Mouse (Mus musculus): Measurements from ENCODE around the gene Prdx2. TPM values are rescaled to one million over a fixed set of nuclear protein-coding genes. Genes with fewer than 3 reads are reported as not detected.

Prdx2 gene
- total RNA-seq, 2 experiments from 2014 or later: 317 to 327 TPM

- peak in 1 of 2 experiments; percentile 63 for DNase-seq (ENCODE audit: low spot score in 2 of 2)
These were observed 8.3 kb downstream of the Prdx2 start for GRCm38 (mm10) chr8:84977435-84978247.

DNA sequence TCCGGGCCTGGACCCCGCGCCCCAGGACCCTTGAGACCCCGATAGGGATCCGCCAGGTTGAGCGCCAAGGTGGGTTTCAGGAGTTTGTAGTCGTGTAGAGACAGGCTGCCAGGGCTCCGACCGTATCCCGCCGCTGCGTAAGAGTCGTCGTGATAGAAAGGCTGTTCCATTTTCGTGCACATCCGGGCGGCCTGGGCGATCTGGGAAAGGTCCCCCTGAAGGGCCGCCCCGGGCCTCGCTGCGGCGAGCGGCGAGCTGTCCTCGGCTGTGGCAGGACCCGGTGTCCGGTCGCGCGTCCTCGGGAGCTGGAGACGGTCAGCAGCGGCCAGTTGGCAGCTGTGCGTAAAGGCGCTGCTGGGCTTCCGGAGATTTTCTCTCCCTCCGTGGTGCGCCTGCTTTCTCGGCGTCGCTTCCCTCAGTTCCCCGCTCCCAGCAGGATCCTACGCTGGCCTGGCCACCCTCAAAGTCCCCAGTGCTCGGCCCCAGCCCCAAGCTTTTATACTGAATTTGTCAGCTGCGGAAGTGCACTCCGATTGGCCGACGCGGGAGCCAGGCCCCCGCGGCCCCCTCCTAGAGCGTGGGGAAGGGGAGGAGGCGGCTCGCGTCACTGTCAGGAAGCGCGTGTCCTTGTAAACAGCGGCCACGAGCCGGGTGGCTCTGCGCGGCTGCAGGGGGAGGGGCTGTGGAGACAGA lies 9.0 kb downstream of the Prdx2 start, which contains the start of gene Junb:
TSS of gene Junb (minus strand) at position 471 of the 693 bp plus-strand sequence.
- peak; percentile 79 to 89 for DNase-seq (ENCODE audit: low spot score in 2 of 2)

- peak; percentile 64 to 86 for DNase-seq (ENCODE audit: low spot score in 2 of 2)
These were observed 10.4 kb downstream of the Prdx2 start for GRCm38 (mm10) chr8:84979599-84980421.

DNA sequence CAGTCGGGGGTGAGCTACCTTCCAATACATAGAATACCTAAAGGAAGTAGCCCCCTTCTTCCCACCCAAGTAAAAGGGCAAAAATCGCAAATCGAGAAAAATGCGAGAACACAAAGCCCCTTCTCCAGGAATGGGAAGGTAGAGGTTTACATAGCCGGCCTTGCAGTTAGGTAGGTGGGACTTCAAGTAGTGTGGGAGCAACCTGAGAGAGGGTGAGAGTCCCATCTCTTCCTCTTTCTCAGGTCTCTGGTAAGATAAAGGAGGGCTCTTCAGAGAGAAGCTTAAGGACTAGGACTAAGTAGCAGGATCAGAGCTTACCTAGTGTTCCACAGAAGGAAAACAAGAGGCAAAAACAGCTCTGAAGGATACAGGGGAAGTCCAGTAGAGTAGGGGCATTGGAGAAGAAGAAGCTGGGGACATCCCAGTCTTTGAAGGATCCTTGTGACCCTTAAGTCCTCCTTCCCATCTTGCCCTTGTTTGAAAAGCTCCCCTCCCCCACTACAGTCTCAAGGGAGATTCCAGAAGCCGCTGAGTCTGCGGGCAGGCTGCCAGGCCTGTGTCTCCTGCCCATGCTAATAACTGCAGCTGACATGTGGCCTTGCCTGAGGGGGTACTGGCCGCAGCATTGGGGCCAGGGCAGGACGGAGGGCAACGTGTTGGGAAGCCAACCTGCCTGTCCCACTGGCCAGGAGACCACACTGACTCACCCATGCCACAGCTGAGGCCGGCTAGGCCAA lies 11.4 kb downstream of the Prdx2 start:
- peak in 1 of 2 experiments; percentile 68 for DNase-seq (ENCODE audit: low spot score in 2 of 2)

GRCm38 (mm10) chr8:84981644-84982498 lies 12.5 kb downstream of the Prdx2 start:
- no peak for DNase-seq (ENCODE audit: low spot score in 2 of 2)

DNA sequence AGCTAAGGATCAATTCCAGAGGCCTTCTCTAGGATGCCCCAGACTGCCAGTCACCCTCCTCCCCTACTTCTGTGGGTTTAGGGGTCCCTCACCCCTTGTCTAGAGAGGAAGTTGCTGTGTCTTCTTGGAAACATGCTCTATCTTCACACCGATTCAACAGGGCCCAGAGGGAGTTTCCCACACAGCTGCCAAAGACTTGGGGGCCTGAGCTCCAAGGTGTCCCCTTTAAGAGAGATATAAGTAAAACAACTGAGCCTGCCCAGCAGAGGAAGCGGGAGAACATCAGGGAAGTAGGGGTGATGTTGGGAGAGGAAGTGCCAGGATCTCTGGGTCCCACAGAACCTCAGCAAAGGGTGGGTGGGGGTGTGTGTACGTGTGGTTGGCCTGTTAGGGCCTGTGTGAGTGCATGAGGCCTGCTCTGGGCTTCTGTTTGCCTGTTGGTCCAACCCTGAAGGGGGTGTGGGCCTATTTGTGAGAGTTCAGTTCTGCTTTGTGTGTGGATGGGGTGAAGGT lies 13.2 kb downstream of the Prdx2 start:
- no peak for DNase-seq (ENCODE audit: low spot score in 2 of 2)

DNA sequence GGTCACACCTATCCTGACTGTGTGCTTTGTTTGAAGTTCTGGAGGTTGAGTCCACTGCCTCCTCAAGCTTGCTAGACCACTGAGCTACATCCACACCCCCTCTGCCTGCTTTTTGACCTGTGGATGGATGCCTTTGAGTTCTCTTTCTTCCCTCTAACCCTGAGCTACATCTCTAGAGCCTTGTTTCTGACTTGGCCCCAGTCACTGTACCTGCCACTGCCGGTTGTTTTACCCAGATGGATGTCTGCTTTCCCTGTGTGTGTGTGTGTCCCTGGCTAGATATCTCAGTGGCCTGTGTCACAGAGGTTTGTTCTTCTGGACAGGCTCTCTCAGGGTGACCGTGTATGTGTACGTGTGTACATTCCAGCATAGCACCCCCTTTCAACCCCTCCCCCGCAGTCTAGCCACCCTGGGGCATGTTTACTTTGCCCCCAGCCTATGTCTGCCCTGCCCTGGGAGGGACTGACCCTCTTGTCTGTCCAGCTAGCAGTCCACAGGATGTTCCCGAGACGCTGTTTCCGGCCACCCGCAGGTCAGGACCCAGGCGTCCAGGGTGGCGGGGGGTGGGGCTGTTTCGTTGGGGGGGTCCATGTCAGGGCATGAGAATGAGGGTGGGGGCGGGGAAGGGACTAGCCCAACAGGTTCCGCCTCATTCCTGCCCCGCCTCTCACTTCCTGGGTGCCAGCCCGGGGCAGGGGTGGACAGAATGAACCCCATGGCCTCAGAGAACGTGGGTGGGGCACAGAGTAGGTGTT lies 15.1 kb downstream of the Prdx2 start:
- DNase-seq (ENCODE audit: low spot score in 2 of 2): no peak

DNA sequence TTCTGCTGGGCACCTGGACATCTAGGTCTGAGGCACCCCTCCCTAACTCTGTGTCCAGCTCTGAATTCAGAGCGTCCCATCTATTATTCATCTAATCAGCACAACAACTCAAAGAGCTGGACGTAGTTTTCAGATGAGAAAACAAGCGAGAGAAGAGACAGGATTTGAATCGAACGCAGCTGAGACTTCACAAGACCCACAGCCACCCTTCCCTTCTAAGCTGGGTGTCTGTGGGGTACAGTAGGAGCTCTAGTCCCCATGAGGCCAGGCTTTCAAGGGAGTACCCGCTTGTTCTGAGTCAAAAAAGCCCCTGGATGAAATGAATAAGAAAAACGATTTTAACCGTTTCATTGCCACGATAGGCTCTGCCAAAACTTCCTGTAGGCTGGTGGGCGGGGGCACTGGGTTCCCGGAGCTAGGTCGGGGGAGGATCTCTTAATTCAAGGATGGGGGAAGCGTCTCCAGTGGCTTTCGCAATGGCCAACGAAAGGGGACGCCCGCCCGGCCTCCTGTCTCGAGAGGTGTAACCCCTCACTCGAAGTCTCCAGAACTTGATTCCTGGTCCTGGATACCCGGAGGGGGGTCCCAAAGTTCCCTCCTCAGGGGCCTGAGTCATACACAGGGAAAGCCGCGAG lies 15.8 kb downstream of the Prdx2 start:
- DNase-seq (ENCODE audit: low spot score in 2 of 2): no peak

DNA sequence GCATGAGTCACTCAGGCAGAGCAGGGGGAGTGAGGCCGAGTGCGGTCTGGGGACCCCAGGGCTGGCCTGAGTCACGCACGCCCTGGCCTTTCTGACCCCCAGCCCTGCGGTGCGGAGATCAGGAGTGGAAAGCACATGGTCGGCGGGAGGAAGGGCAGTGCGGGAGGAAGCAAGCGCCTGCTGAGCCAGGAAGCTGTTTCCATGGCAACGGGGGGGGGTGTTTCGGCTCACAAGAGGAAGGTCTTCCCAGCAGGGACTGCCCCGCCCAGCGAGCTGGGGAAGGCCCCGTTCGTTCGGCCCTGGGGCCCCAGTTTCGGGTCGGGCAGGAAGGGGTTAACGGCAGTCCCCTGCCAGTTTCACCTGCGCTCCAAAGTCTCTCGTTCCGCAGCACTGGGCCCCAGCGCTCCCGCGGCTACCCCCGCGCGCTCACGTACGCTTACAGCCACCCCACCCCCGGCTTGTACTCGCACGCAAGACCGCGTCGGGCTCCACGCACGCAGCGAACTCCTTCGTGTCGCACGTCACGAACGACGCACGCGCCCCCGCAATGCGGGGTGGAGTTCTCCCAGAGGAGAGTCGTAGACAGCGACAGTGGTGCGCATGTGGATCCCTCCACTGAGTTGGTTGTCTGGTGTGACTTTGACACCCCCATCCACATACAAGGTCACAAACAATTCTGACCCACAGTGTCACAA lies 16.4 kb downstream of the Prdx2 start:
- peak; percentile 62 to 81 for DNase-seq (ENCODE audit: low spot score in 2 of 2)

DNA sequence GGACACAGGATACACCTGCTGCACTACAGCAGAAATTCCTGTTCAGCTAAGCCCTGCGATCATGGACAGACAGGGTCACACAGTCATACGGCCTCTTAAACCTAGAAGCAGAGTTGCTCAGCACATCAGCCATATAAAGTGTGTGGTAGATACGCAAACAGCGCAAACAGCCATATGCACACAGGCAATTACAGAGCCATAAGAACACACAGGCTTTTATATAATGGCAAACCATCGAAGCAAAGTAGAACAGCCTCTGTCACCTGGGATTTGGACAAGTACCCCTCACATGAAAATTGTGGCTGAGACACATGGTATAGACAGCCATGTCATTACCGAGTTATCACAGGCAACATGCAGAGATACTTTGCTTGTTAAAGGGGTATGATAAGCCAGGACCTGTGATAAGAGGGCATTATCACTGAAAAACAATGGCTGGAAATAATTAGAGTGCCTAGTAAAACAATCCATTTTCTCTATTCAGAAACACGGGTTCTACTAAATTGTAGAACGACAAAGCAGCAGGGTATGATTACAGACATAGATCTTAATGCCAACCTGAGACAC lies 17.1 kb downstream of the Prdx2 start:
- DNase-seq (ENCODE audit: low spot score in 2 of 2): no peak

GRCm38 (mm10) chr8:84987388-84987787 lies 18.0 kb downstream of the Prdx2 start:
- DNase-seq (ENCODE audit: low spot score in 2 of 2): no peak

DNA sequence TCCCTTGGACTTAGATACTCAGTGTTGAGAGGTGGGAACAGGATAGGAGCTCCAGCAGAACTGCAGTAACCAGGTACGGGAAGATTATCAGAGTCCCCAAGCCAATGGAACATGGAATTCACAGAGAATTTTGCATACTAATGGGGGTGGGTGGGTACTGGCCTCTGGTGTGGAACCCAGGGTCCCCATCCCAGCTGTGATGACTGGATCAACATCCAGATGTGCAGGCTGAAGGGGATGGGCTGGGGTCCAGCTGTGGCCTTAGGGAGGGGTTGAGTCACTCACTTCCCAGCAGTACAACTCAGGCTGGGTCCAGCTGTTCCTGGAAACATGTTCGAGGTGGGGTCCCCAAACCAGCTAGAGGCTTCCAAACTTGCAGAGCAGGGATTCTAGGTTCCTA lies 18.5 kb downstream of the Prdx2 start:
- no peak for DNase-seq (ENCODE audit: low spot score in 2 of 2)

DNA sequence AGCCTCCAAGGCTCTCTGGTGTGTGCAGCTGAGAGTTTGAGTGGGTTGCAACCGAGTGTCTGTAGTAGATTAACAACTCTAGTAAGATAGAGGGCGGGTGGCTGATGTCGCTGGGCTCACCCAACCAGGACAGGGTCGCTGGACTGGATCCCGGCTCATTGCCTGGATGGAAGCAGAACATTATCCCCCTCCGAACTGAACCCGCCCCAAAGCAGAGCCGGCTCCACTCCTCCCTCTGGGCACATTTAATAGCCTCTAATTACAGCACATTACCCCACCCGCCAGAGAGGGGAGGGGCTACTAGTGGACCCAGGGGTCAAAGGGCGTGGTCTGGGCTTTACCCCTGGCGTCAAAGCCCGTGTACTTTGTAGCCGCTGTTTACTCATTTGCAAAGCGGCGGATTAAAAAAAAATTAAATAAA lies 19.9 kb downstream of the Prdx2 start:
- no peak for DNase-seq (ENCODE audit: low spot score in 2 of 2)

DNA sequence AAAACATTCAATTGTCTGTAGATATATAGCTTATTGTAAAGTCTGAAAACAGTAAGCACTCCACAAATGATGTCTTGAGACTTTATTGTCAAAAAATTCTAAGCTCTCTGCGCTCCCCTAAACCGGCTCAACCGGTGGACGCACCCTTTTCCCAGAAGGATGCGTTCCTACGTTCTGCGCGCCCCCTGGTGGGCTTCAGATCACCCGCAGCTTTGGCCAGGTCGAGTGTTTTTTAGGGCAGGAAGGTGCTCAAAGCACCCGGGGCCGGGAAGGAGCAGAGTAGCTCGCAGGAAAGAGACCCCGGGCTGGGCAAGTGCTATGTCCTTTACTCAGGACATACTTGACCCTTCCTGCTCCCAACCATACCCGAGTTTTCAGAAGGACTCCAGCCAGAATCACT lies 20.4 kb downstream of the Prdx2 start:
- DNase-seq (ENCODE audit: low spot score in 2 of 2): peak; percentile 84 to 93

DNA sequence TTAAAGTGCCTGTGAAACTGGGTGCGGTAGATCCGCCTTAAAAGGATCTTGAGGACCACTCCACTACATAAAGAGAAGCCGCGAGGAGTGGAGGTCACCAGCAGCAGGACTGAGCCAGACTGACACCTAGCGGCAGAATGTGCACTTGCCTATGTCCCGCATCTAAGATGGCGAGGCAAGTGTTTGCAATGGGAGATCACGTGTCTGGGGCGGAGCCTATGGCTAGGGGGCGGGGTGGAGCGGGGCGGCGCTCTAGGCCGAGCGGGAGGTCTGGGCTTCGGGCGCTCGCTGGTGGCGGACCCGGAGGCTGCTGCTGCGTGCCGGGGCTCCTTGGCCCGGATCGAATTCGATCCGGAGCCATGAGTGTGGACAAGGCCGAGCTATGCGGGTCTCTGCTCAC lies 21.0 kb downstream of the Prdx2 start, which contains the start of gene Hook2:
TSS of gene Hook2 (plus strand) at position 255 of the 400 bp plus-strand sequence.
- peak; percentile 90 to 96 for DNase-seq (ENCODE audit: low spot score in 2 of 2)

DNA sequence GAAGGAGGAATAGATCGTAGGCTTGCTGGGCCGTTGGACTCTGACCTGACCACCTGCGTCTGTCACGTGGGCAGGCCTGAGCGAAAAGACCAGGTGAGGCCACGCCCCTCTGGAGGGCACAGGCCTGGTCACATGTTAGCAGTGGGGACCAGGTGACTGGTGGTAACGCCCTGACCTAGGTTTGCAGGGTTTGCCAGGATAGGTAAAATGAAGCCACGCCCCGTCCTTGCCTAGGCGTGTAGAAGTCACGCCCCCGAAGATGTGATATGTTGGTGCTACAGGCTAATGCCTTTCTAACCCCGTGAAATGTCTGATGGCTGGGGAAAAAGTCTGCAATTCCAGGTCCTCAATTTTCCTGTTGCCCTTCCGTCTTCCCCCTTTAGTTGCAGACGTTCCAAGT lies 21.4 kb downstream of the Prdx2 start:
- no peak for DNase-seq (ENCODE audit: low spot score in 2 of 2)

GRCm38 (mm10) chr8:84994375-84994774 lies 25.0 kb downstream of the Prdx2 start:
- DNase-seq (ENCODE audit: low spot score in 2 of 2): no peak
